Mouse (Mus musculus) frontal cortex, adult (tissue): Measurements from ENCODE around the gene Gucy2c.
"Not testable (repeated sequence)": the region's sequence is repeated elsewhere in the genome, so short reads cannot be mapped to it uniquely, and the experiment has no call there.

Experiments
- ATAC-seq: cut with Nextera tagmentation; 2 replicates; pipeline ENCODE4 v1.9.2; 2017; ENCODE audit warnings: mild to moderate bottlenecking, moderate library complexity, mixed read lengths; ENCODE audit not compliant: low TSS enrichment

Gene Gucy2c

DNA sequence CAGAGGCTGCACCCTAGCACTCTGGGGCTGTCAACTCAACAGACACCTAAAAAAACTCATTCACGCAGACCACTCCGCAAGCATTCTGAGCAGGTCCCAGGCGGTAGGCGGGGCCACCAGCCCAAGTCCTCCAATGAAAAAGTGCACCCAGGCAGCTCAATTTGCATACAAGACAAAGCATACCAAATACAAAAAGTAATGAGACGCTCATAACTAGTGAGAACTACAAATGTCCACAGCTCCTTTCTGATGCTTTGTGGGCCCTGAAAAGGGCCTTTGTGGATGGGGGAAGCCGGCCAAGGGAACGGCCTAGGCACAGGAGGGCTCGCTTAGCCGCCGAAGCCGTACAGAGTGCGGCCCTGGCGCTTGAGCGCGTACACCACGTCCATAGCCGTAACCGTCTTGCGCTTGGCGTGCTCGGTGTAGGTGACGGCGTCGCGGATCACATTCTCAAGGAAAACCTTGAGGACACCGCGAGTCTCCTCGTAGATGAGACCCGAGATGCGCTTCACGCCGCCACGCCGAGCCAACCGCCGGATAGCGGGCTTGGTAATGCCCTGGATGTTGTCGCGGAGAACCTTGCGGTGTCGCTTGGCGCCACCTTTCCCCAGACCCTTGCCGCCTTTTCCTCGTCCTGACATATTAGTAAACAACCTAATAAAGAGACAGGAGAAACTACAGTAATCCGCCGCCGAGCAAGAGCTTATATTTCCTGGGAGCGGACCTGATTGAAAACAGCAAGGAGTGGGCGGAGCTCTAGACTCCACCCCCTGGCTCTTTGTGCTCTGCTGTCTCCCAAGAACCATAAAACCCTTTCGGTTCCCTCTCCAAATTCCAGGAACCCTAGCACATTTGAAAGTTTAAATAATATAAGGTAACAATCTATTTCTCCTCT lies 22.4 kb upstream of the Gucy2c start, which contains the start of gene Hist4h4:
TSS of gene Hist4h4 (minus strand) at position 677 of the 895 bp plus-strand sequence.
- peak; percentile 79 for ATAC-seq

DNA sequence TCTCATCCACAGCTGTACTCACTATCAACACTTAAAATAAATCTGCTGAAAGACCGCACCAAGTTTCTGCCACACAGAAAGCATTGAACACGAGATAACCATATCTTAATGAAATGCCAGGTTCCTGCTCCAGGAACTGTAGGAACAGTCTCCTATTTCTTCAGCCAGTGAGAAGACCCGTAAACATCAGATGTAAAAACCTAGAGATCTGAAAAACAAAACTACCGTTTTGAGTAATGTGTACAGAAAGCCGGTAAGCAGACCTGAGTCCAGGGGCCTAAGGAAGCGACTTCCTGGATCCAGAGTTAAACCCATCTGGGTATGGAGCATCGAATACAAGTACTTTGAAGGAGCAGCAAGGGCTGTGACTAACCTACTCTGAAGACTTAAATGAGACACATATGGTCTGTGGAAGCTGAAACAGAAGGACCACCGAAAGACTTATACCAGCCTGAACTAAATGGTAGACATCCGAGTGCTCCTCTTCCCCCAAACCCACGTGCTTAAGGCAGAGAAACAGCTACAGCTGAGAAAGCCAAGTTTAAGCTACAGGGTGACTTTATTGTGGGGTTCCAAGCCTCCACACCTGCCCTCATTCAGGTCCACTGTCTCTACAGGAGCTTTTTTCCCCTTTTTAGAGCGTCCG lies 21.7 kb upstream of the Gucy2c start:
- ATAC-seq: no peak; the same call in 1 of the 2 replicates

DNA sequence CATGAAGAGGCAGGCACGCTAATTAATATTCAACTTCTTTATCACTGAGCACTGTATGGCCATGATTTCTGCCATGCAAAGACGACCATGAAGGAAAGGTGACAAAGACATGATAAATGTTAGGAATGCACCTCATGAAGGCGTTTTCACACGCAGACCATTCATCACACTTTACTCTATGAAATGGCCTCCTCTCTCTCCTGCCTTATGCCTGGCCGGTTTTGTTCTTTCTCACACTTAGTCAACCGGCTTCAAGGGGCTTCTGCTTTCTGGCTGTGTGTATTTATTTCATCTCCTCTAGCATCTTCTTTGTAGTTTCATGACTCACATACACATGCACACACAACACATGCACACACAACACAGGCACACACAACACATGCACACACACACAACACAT lies 19.7 kb upstream of the Gucy2c start:
- ATAC-seq: no peak

DNA sequence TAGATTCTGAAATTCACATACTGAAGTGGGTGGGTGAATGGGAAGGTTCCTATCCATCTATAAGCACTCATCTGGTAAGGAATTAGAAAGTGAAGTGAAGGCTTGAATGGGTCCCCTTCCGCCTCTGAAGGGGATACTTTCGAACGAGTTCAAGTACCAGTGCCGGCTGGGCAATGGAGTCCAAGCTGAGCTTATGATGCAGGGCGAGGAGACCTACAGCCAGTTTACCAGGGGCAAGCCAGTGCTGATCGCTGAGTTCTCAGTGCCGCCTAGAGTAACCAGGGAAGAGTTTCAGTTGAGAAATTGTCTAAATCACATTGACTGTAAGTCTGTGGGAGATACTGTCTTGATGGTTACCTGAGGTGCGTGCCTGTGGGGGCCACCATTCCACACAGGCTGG lies 19.1 kb upstream of the Gucy2c start:
- ATAC-seq: no peak

DNA sequence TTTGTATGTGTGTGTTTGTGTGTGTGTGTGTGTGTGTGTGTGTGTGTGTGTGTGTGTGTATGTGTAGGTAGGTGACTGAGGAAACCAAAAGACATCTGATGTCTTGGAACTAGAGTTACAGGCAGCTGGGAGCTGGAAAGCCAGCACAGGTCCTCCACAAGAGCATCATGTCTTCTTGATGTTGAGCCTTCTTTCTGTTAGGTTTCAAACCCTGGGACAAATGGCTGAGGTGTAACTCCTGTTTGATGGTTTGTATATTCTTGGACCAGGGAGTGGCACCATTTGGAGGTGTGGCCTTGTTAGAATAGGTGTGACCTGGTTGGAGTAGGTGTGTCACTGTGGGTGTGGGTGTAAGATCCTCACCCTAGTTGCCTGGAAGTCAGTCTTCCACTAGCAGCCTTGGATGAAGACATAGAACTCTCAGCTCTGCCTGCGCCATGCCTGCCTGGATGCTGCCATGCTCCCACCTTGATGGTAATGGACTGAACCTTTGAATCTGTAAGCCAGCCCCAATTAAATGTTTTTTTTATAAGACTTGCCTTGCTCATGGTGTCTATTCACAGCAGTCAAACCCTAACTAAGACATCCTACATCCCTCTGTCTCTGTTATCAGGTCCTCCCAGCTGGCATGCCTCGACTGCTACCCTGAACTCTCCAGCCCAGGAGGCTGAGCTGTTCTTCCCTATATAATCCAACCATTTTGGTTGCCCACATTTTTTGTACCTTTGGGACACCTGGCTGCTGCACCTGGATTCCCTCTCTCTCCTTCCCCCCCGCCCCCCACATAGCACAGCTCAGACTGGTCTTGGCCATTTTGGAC lies 16.5 kb upstream of the Gucy2c start:
- not testable (repeated sequence) for ATAC-seq

DNA sequence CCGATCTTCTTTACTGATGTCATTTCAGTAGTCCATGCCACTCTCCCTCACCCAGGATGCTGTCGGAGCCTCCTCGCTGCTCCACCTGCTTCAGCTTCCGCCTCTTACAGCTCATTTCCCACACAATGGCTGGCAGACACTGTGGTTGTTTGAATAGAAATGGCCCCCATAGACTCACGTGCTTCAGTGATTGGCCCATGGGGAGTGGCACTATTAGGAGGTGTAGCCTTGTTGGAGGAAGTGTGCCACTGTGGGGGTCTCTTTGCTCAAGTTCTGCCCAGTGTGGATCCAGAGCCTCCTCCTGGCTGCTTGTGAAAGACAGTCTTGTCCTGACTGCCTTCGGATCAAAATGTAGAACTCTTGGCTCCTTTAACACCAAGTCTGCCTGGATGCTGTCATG lies 14.3 kb upstream of the Gucy2c start:
- ATAC-seq: no peak

DNA sequence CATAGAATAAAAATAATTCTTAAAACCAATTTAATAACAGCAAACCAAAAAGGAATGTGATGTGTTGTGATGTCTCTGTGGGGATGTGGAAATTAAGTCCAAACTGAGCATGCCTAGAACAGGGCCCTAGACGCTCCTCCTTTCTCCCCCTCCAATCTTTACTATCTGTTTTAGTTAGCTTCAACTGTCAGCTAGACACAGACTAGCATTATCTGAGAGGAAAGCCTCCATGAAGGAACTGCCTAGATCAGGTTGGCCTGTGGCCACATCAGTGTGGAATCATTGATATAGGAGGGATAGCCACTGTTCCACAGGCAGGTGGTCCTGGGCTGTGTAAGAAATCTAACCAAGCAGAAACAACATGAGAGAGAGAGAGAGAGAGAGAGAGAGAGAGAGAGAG lies 13.5 kb upstream of the Gucy2c start:
- ATAC-seq: no peak

DNA sequence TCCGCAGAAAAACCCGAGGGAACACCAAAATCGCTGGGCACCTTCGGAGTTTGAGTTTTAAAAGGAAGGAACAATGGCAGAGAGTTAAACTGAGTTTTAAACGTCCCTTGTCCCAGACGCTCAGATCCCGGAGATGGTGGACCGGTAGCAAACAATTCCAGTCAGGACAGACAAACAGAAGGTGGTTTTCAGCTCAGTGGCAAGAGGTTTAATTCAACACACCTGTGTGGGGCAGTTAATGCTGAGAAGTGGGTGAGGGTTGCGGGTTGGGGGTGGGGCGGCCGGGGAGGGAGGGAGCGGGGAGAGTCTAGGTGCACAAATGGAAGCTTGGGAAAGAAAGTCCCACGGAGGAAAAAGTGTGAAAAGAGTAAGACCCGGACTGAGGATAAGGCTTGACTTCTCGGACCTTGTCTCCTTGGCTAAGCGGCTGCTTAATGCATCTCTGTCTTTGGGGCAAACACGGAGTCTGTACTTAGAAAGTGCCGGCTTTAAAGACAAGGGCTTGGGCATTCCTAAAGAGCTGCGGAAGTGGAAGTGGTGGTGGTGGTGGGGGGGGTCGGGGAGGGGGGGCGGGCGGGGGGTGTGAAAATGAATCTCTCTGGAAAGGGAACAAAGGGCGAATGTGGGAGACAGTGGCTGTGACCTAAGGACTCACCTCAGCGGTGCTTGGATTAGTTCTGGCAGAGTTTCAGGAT lies 12.4 kb upstream of the Gucy2c start:
- no peak for ATAC-seq

DNA sequence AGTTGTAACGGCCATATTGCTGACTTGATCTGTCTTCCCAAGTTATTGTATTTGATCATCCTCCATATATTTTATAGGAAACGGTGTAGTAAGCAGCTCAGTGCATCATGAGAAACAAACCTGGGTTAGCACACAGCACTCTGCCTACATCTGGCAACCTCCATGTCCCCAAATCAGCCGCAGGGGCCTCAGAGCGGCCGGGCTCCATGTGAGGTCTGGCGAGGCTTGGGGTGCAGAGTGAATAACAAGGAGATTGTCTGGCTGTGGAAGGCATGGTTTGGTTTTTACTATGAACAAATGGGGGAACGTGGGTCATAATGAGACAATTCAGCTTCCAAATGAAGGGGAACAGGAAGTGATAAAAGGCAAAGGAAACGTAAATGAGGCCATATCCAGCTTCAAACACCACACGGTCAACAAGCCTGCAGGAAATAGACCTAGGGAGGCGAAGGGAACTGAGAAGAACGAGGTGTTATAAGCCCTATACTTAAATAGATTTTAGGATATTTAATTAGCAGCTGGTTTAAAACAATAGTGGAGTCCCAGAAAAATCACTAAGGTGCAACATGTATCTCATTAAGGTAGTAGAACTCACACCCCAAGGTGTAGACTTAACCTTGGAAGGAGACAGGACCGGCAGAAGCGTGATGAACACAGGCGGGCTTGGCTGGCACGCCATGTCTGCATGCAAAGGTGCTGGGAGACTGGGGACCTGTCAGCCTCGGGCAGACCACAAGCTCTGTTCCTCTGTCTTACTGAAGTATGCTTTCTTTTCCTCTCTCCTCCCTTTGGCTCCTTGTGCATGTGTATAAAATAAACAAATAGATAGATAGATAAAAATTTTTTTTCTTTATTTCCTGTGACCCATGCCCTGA lies 11.6 kb upstream of the Gucy2c start:
- ATAC-seq: no peak

DNA sequence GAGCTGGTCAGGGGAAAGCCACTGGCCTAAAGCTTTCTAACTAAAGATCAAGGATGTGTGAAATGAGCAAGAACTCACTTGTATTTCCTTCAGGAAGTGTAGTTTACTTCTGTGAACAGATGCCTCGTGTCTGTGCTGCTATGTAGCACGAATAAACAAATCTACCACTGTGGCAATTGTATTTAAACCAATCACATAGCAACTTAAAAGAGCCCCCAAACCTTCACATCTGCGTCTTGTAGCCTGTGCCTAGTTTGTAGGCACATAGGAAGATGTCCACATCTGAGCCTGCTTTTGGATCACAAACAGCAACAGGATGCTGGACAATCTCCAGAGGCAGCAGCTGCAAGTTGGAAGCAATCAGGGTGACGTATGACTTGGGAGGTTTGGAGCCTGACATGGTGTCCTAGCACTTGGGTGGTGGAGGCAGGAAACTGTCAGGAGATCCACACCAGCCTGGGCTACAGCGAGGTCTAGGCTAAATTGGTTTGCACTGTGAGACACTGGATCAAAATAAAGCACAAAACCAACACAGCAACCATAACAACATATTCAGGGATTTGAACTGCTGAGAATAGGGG lies 7.9 kb upstream of the Gucy2c start:
- ATAC-seq: no peak; the same call in 1 of the 2 replicates

DNA sequence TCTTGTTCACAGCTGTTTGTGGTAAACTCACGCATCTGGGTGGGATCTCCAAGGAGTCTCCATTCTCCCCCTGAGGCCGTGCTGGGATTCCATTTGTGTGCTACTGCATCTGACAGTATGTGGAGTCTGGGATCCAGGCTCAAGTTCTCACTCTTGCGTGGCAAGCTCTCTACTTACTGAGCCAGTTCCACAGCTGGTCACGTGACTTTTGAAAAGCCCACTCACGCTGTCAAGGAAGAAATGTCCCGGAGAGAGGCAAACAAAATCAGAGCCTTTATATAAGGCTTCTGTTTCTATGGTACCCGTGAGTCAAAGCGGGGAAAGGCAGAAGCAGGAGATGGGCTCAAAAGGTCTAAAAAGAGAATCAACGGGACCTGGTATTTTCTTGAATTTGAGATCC lies 1.2 kb upstream of the Gucy2c start:
- ATAC-seq: peak; percentile 78

DNA sequence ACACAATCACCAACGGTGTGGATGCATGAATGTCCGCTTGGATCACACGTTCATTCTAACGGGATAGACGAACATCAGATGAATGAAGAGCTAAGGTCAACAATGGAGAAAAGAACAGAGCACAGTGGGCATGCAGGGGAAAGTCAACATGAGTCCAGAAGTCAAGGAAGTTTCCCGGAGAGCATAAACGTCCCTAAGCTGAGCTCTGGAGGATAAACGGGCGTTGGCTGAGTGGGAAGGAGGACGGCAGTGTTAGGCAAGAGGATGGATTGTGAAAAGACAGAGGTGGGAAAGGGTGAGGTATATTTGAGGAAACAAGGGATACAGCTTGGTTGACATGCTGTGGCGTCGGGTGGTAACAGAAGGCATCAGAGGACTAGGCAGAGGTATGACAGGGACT lies 581 bp upstream of the Gucy2c start:
- no peak for ATAC-seq

DNA sequence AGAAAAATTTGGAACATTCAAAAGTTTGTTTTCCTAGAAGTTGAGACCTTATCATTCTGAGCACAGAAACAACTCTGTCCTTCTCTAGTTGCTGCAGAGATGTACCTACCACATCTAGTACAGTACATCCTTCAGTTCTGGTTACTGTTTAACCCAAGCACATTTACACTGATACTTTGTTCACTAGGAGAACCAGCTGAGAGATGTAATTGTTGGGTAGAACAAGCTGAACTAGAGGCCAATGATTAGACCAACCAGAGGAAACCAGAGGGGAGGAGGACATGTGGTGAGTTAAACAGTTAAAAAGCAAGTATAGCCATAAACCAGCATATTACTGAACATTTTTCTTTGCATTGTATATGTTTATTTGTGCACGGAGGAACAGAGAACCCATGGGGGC lies 5.2 kb downstream of the Gucy2c start:
- no peak for ATAC-seq

DNA sequence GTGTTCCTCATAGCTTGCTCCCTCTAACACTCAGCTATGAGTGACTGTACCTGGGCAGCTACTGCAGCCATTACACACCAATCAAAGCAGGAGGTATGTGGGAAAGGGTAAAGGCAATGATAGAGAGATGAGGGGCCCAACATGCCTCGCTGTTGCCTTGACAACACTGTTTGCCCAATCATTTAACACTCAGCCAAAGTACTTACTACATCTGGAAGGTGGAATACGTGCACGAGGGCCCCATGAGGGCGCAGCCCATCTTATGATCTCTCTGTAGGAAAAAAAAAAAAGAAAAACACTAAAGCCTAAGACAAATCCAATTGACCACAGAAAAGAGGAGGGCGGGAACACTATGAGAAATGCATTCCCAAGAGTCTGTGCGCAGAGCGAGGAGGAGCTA lies 11.7 kb downstream of the Gucy2c start:
- no peak for ATAC-seq

DNA sequence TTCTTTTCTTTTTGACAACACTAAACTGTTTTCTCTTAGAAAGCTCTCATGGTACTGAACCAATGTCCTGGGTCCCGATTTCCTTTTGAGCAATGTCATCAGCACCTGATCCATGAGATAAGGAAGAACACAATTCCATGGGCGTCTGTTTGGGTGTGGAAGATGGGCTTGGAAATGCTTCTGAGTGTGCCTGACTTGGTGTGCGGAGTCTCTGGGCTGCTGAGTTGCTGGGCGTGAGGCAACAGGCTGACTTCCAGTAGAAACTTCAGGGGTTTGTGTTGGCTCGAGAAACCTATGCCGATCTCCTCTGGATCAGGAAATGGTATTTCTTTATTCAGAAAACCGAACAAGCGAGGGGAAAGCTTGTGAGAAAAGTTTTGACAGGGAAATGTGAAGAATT lies 12.4 kb downstream of the Gucy2c start:
- no peak for ATAC-seq

DNA sequence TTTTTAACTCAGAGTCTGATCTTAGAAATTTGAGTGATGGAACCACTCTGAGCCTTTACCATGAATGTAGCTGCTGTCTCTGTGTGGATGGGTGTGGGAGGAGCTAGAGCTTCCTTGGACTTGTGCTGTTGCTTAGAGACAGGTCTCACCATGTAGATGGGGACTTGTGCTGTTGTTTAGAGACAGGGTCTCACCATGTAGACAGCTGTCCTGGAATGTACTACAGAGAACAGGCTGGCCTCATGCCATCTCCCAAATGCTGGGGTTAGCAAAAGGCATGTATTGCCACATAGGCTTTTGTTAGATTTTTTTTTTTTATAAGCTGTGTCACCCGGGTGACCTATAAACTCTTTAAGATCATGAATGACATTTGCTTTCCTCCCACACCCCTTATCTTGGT lies 17.7 kb downstream of the Gucy2c start:
- ATAC-seq: no peak

DNA sequence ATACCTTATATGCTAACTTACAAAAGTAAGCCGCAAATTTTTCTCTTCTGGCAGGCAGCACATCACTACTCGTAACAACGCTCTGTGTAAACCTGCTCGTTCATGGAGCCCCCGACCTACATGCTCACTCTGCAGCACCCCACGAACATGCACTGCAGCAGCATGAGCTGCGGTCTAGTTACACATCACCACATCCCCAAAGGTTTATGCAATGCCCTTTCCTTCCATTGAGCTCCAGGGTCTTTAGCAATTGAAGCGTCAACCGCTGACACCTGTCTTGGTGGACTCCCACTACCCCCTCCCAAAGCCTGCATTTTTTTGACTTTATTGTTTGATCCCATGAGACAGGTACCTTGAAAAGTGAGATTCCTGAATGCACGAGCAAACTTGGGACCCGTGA lies 31.0 kb downstream of the Gucy2c start:
- no peak for ATAC-seq

DNA sequence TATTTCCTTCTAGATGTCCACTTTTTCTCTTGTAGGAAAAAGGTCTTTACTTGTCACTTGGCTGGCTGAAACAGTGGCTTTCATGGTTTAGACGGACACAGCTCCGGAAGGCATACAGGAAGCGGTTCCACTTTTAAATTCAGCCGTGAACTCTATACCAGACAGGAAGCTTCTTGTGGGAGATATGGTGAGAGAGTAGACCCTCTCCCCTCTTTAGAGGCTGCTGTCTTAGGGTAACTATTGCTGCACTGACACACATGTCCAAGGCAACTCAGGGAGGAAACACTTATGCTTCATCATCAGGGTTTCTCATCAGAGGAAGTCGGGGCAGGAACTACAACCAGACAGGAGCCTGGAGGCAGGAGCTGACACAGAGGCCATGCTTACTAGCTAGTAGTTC lies 36.0 kb downstream of the Gucy2c start:
- ATAC-seq: no peak

DNA sequence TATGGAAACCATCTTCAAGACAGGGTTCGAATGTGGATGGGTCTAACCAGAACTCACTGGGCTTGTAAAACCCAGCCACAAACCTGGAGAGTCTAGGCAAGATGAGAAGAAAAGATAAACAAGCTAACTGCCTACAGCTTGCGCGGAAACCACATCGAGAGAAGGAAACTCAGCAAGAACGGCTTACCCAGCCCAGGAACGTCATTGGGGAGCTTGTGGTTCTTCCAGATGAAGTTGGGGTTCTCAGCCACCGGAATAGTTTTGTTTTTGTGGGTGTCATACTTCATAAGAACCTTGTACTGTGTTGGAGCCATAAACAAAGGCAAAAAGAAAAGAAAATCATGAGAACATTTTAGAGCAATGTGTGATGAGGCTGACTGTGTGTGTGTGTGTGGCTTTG lies 37.8 kb downstream of the Gucy2c start:
- ATAC-seq: no peak

DNA sequence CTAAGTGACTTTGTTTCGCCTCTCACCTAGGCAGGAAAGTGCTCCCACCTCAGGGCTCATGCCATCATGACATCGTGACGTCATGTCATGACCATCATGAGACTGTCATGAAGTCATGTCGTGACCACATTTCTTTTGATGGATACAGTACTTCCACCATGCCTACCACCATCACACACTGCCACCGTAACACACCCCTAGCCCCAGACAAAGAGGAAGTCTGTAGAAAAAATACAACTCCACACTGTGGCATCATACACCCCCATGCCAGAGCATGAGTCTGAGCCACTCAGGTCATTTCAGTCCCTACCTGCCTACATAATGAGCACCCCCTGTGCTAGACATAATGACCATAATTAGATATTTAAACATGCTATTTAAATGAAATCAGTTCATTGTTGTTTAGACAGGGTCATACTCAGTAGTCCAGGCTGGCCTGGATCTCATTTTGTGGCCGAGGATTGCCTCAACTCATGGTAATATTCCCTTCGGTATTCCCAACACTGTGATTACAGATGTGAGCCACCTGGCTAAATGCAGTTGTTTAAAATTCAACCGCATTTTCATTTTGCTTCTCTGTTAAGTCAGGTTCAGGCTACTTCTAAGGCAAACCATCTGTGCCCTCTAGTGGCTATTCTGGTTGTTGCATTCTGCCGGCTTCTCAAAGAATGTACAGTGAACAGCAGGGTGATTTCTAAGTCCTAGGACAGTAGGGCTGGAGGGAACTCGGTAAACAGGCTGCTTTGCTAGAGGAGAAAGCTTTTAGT lies 39.0 kb downstream of the Gucy2c start:
- peak; percentile 94 for ATAC-seq
